Mouse (Mus musculus) midbrain, embryonic 16.5 days (tissue): ENCODE data around the gene Arvcf. TPM values are rescaled to one million over a fixed set of nuclear protein-coding genes. Genes with fewer than 3 reads are reported as not detected.

Experiments
- ATAC-seq: fragments of 200-750 bp; cut with Nextera tagmentation; 2 replicates; pipeline ENCODE4 v1.8.0; 2017; ENCODE audit warnings: moderate TSS enrichment
- H3K27ac ChIP-seq: fragments of 300-500 bp; sonication (generic); 2 replicates; pipeline ENCODE4 v1.5.1; 2014; ENCODE audit warnings: mild to moderate bottlenecking, low read length, mixed read lengths
- H3K27me3 ChIP-seq: fragments of 300-500 bp; sonication (generic); 2 replicates; pipeline ENCODE4 v1.6.1; 2014; ENCODE audit warnings: low read depth, low read length, mixed read lengths; ENCODE audit not compliant: control insufficient read depth, insufficient read depth
- H3K36me3 ChIP-seq: fragments of 300-500 bp; sonication (generic); 2 replicates; pipeline ENCODE4 v1.6.1; 2014; ENCODE audit warnings: mild to moderate bottlenecking, low read length, moderate library complexity, mixed read lengths; ENCODE audit not compliant: control insufficient read depth, insufficient read depth
- H3K4me1 ChIP-seq: fragments of 300-500 bp; sonication (generic); 2 replicates; pipeline ENCODE4 v1.6.1; 2014; ENCODE audit warnings: mild to moderate bottlenecking, low read length, mixed read lengths; ENCODE audit not compliant: control insufficient read depth, insufficient read depth
- H3K4me2 ChIP-seq: fragments of 300-500 bp; sonication (generic); 2 replicates; pipeline ENCODE4 v1.6.1; 2014; ENCODE audit warnings: mild to moderate bottlenecking, low read length, mixed read lengths
- H3K4me3 ChIP-seq: fragments of 300-500 bp; sonication (generic); 2 replicates; pipeline ENCODE4 v1.5.1; 2014; ENCODE audit warnings: low read depth, mild to moderate bottlenecking, low read length, moderate library complexity, mixed read lengths
- H3K9ac ChIP-seq: fragments of 300-500 bp; sonication (generic); 2 replicates; pipeline ENCODE4 v1.6.1; 2014; ENCODE audit warnings: low read depth, low read length, mixed read lengths
- H3K9me3 ChIP-seq: fragments of 300-500 bp; sonication (generic); replicated peaks from 2 replicates; pipeline ENCODE4 v1.6.1; 2014; ENCODE audit warnings: mild to moderate bottlenecking, low read length, mixed read lengths; ENCODE audit not compliant: control insufficient read depth, poor library complexity, severe bottlenecking
- WGBS: fragments of 180-500 bp; shearing (Covaris S2); extraction: QIAGEN DNeasy Blood & Tissue Kit; methylation state at CpG from one replicate; pipeline ENCODE4 v1.1.7; 2014; 5-methylcytosine and 5-hydroxymethylcytosine counted together
- polyA plus RNA-seq: library from polyadenylated mRNA; unstranded; fragments of >200 nt; fragmentation: Nextera tagmentation; extraction: Ambion mirVana; gene quantifications from 2 replicates; pipeline ENCODE4 v1.2.1, GENCODE M21; 2015

Gene Arvcf
- polyA plus RNA-seq, 1 experiment from 2014 or later, result 80.2 TPM

- no peaks in the 10 kb centered on the region for H3K36me3 ChIP-seq
- H3K27me3 ChIP-seq, result no peaks in the 10 kb centered on the region
- peak overlapping the region; percentile 94 for H3K9ac ChIP-seq
- ATAC-seq, result peak; percentile 1
- H3K27ac ChIP-seq, result peak overlapping the region; percentile 78
- peak overlapping the region; percentile 77 for H3K4me2 ChIP-seq
- peaks cover 32% of the 10 kb centered on the region for H3K4me1 ChIP-seq
- peak overlapping the region; percentile 97 for H3K4me3 ChIP-seq
- H3K9me3 ChIP-seq, result no peaks in the 10 kb centered on the region
- under 1% methylated on average over 27 of the region's 28 CpGs for WGBS
Measured at GRCm38 (mm10) chr16:18348601-18349175, 706 bp downstream of the Arvcf start.

GRCm38 (mm10) chr16:18349761-18350325 is 1.9 kb downstream of the Arvcf start:
- H3K4me1 ChIP-seq, result peaks cover 26% of the 10 kb centered on the region
- WGBS, result 63% methylated on average over 12 of the region's 12 CpGs

GRCm38 (mm10) chr16:18351313-18352055 is 3.5 kb downstream of the Arvcf start:
- Histone ChIP-seq H3K9me3 (no peaks in the 10 kb centered on the region), H3K9ac (no peak overlapping the region; the same call in 1 of the 2 replicates), H3K36me3 (no peaks in the 10 kb centered on the region), H3K27ac (no peak overlapping the region), H3K4me1 (peaks cover 21% of the 10 kb centered on the region), H3K4me3 (no peak overlapping the region), H3K4me2 (no peak overlapping the region), H3K27me3 (no peaks in the 10 kb centered on the region)
- no peak for ATAC-seq
- WGBS, result 53% methylated on average over 5 of the region's 5 CpGs

More at GRCm38 (mm10) chr16:18349761-18350325, 1.9 kb downstream of the Arvcf start:
- no peak for ATAC-seq
- Histone ChIP-seq H3K9ac (peak overlapping the region; percentile 48; the same call in 1 of the 2 replicates), H3K4me2 (peak overlapping the region; percentile 77), H3K4me3 (no peak overlapping the region; the same call in 1 of the 2 replicates), H3K36me3 (no peaks in the 10 kb centered on the region), H3K9me3 (no peaks in the 10 kb centered on the region), H3K27ac (no peak overlapping the region), H3K27me3 (no peaks in the 10 kb centered on the region)

- no peak overlapping the region for H3K4me3 ChIP-seq
- H3K36me3 ChIP-seq, result peaks cover 1% of the 10 kb centered on the region; the same call in 1 of the 2 replicates
- no peak for ATAC-seq
- H3K27ac ChIP-seq, result no peak overlapping the region
- H3K4me2 ChIP-seq, result no peak overlapping the region
- 73% methylated on average over 1 of the region's 1 CpGs for WGBS
- peaks cover 17% of the 10 kb centered on the region for H3K4me1 ChIP-seq
- no peaks in the 10 kb centered on the region for H3K27me3 ChIP-seq
- no peaks in the 10 kb centered on the region for H3K9me3 ChIP-seq
- no peak overlapping the region for H3K9ac ChIP-seq
Measured at GRCm38 (mm10) chr16:18353106-18353505, 5.1 kb downstream of the Arvcf start.

GRCm38 (mm10) chr16:18356961-18357360 is 9.0 kb downstream of the Arvcf start:
- 90% methylated on average over 1 of the region's 1 CpGs for WGBS
- H3K27me3 ChIP-seq, result no peaks in the 10 kb centered on the region
- no peak overlapping the region for H3K4me3 ChIP-seq
- no peak overlapping the region for H3K27ac ChIP-seq
- peaks cover 5% of the 10 kb centered on the region; the same call in 1 of the 2 replicates for H3K4me1 ChIP-seq
- no peaks in the 10 kb centered on the region for H3K9me3 ChIP-seq
- ATAC-seq, result no peak
- H3K9ac ChIP-seq, result no peak overlapping the region
- peaks cover 2% of the 10 kb centered on the region; the same call in 1 of the 2 replicates for H3K36me3 ChIP-seq
- no peak overlapping the region for H3K4me2 ChIP-seq

- ATAC-seq, result no peak
- H3K4me3 ChIP-seq, result no peak overlapping the region
- H3K4me2 ChIP-seq, result no peak overlapping the region
- no peak overlapping the region for H3K9ac ChIP-seq
- no peak overlapping the region for H3K27ac ChIP-seq
- no peaks in the 10 kb centered on the region for H3K27me3 ChIP-seq
- H3K4me1 ChIP-seq, result peaks cover 5% of the 10 kb centered on the region; the same call in 1 of the 2 replicates
- no peaks in the 10 kb centered on the region for H3K9me3 ChIP-seq
- 91% methylated on average over 6 of the region's 6 CpGs for WGBS
- H3K36me3 ChIP-seq, result peaks cover 2% of the 10 kb centered on the region; the same call in 1 of the 2 replicates
Measured at GRCm38 (mm10) chr16:18357977-18358376, 10.0 kb downstream of the Arvcf start.

GRCm38 (mm10) chr16:18360151-18360805 is 12.3 kb downstream of the Arvcf start:
- no peak overlapping the region for H3K9ac ChIP-seq
- H3K4me1 ChIP-seq, result peaks cover 5% of the 10 kb centered on the region; the same call in 1 of the 2 replicates
- H3K4me3 ChIP-seq, result no peak overlapping the region
- ATAC-seq, result no peak
- peaks cover 9% of the 10 kb centered on the region for H3K36me3 ChIP-seq
- H3K4me2 ChIP-seq, result no peak overlapping the region
- 67% methylated on average over 6 of the region's 6 CpGs for WGBS
- no peaks in the 10 kb centered on the region for H3K9me3 ChIP-seq
- no peaks in the 10 kb centered on the region for H3K27me3 ChIP-seq
- H3K27ac ChIP-seq, result no peak overlapping the region

- 83% methylated on average over 8 of the region's 8 CpGs for WGBS
Measured at GRCm38 (mm10) chr16:18362948-18363347, 15.0 kb downstream of the Arvcf start.

More at GRCm38 (mm10) chr16:18362948-18363347, 15.0 kb downstream of the Arvcf start:
- H3K4me2 ChIP-seq, result no peak overlapping the region
- no peaks in the 10 kb centered on the region for H3K27me3 ChIP-seq
- no peak overlapping the region for H3K27ac ChIP-seq
- peaks cover 5% of the 10 kb centered on the region; the same call in 1 of the 2 replicates for H3K4me1 ChIP-seq
- H3K4me3 ChIP-seq, result no peak overlapping the region
- no peaks in the 10 kb centered on the region for H3K9me3 ChIP-seq
- peaks cover 9% of the 10 kb centered on the region for H3K36me3 ChIP-seq
- H3K9ac ChIP-seq, result no peak overlapping the region
- ATAC-seq, result no peak
